Mouse (Mus musculus) adipocyte (in vitro differentiated cells): Measurements from ENCODE around the gene Gimap7.
A peak's percentile ranks its signal among the peaks of the same experiment; 100 is the strongest.
"Not testable (repeated sequence)": the region's sequence is repeated elsewhere in the genome, so short reads cannot be mapped to it uniquely, and the experiment has no call there.

Source experiments
- DNase-seq: peaks from one replicate; pipeline ENCODE4 v3.0.0-alpha.2; 2016; ENCODE audit warnings: low spot score

Gene Gimap7

GRCm38 (mm10) chr6:48718455-48718854 lies at the start of gene Gimap7, which contains the start of gene Gm28053:
TSS of gene Gimap7 (plus strand) at chr6:48718621.
TSS of gene Gm28053 (plus strand) at chr6:48718607.
- DNase-seq, result no peak

GRCm38 (mm10) chr6:48669446-48669969 lies 48.9 kb upstream of the Gimap7 start:
- no peak for DNase-seq

- no peak for DNase-seq
Measured at GRCm38 (mm10) chr6:48674291-48675058, 43.9 kb upstream of the Gimap7 start.

- DNase-seq, result peak; percentile 8
Measured at GRCm38 (mm10) chr6:48675400-48675930, 43.0 kb upstream of the Gimap7 start.

- peak; percentile 35 for DNase-seq
Measured at GRCm38 (mm10) chr6:48675931-48676859, 42.2 kb upstream of the Gimap7 start, which contains the start of gene Gimap9. TSS of gene Gimap9 (plus strand) at chr6:48676129.

GRCm38 (mm10) chr6:48676860-48677415 lies 41.5 kb upstream of the Gimap7 start:
- DNase-seq, result no peak

- no peak for DNase-seq
Measured at GRCm38 (mm10) chr6:48677492-48678345, 40.7 kb upstream of the Gimap7 start.

- DNase-seq, result no peak
Measured at GRCm38 (mm10) chr6:48678391-48678790, 40.0 kb upstream of the Gimap7 start.

- no peak for DNase-seq
Measured at GRCm38 (mm10) chr6:48679701-48680100, 38.7 kb upstream of the Gimap7 start.

GRCm38 (mm10) chr6:48680421-48680820 lies 38.0 kb upstream of the Gimap7 start:
- DNase-seq, result no peak

- no peak for DNase-seq
Measured at GRCm38 (mm10) chr6:48681472-48682090, 36.8 kb upstream of the Gimap7 start.

GRCm38 (mm10) chr6:48682271-48682670 lies 36.1 kb upstream of the Gimap7 start:
- DNase-seq, result no peak

GRCm38 (mm10) chr6:48683263-48683821 lies 35.1 kb upstream of the Gimap7 start:
- not testable (repeated sequence) for DNase-seq

- DNase-seq, result no peak
Measured at GRCm38 (mm10) chr6:48684319-48684718, 34.1 kb upstream of the Gimap7 start, which contains the start of gene Gimap4. TSS of gene Gimap4 (plus strand) at chr6:48684549.

GRCm38 (mm10) chr6:48684806-48685205 lies 33.6 kb upstream of the Gimap7 start:
- DNase-seq, result no peak

GRCm38 (mm10) chr6:48685251-48685650 lies 33.2 kb upstream of the Gimap7 start:
- no peak for DNase-seq

- no peak for DNase-seq
Measured at GRCm38 (mm10) chr6:48685694-48686665, 32.4 kb upstream of the Gimap7 start.

GRCm38 (mm10) chr6:48687077-48687476 lies 31.3 kb upstream of the Gimap7 start:
- no peak for DNase-seq

GRCm38 (mm10) chr6:48689320-48689719 lies 29.1 kb upstream of the Gimap7 start:
- DNase-seq, result no peak
